Mouse (Mus musculus) spleen, adult 18-20 months (tissue): ENCODE data around the gene Ntm.

Experiments
- DNase-seq, 2 experiments: peaks; one replicate each; pipeline ENCODE4 v3.0.0; 2022; ENCODE audit warnings: mixed read lengths in 2 of 2

The Ntm gene

GRCm38 (mm10) chr9:28977275-28977674 is 985.7 kb downstream of the Ntm start:
- no peak for DNase-seq

GRCm38 (mm10) chr9:28969455-28969854 is 993.5 kb downstream of the Ntm start:
- DNase-seq: no peak
